Mouse (Mus musculus): ENCODE measurements around the gene Slc9b2. TPM values are rescaled to one million over a fixed set of nuclear protein-coding genes. Genes with fewer than 3 reads are reported as not detected.
A peak's percentile ranks its signal among the peaks of the same experiment; 100 is the strongest.

Slc9b2 gene
- 0.03 and 0.11 TPM in 2 replicates for polyA plus RNA-seq (2012; rRNA removed)

- 6% methylated on average over 25 of the region's 28 CpGs for WGBS
- peak; percentile 13 for DNase-seq (ENCODE audit: low read depth, low spot score)
Measured at GRCm38 (mm10) chr3:135307411-135308259, at the start of gene Slc9b2. Slc9b2 (plus strand) TSS chr3:135307700.

GRCm38 (mm10) chr3:135258919-135259318 is 48.6 kb upstream of the Slc9b2 start:
- WGBS: 94% methylated on average over 10 of the region's 10 CpGs
- DNase-seq (ENCODE audit: low read depth, low spot score): no peak

GRCm38 (mm10) chr3:135260233-135260632 is 47.3 kb upstream of the Slc9b2 start:
- no peak for DNase-seq (ENCODE audit: low read depth, low spot score)
- WGBS: 85% methylated on average over 7 of the region's 7 CpGs

- DNase-seq (ENCODE audit: low read depth, low spot score): no peak
- WGBS: 92% methylated on average over 5 of the region's 5 CpGs
Measured at GRCm38 (mm10) chr3:135268616-135269015, 38.9 kb upstream of the Slc9b2 start.

DNA sequence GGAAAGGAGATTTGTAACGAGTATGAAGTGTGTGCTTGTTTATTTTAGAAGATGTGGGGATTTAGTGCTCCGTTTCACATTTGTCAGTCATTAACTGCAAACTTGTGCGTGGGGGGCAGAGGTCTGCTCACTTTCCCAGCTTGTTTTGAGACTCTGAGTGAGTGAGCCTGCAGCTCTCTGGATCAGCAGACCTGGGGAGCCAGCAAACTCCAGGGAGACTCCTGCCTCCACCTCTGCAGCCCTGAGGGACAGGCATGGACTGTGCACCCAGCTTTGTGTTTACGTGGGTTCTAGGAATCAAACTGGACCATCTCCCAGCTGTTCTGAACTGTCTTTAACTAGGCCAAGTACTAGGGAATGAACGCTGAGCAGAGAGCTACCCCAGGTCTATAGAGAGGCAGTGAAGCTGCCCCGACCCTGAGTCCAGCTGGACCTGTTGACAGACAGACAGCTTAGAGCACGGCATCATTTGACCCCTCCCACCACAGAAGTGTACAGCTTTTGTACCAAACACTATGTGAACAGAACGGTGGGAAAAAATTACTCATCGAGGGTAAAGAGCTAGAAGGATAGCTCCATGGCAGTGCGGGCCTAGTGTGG is 38.0 kb upstream of the Slc9b2 start:
- no peak for DNase-seq (ENCODE audit: low read depth, low spot score)
- WGBS: 76% methylated on average over 10 of the region's 10 CpGs

DNA sequence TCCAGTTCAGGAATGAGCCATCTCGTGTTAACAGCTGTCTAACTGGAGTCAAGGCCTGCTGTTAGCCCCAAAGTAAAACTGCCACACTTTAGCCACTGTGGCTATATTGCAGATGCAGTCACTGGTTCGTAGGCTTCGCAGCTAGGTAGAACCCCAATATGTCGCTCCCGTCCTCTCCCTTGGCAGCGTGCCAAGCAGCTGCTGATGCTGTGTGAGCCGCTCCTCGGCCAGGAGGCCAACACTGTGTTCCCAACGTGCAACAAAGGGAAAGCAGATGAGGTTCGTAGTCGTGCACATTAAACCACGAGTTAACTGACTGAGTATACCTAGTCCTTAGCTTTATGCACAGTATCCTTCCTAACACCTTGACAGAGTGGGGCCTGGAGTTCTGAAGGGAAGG is 34.9 kb upstream of the Slc9b2 start:
- DNase-seq (ENCODE audit: low read depth, low spot score): no peak
- WGBS: 66% methylated on average over 12 of the region's 12 CpGs

DNA sequence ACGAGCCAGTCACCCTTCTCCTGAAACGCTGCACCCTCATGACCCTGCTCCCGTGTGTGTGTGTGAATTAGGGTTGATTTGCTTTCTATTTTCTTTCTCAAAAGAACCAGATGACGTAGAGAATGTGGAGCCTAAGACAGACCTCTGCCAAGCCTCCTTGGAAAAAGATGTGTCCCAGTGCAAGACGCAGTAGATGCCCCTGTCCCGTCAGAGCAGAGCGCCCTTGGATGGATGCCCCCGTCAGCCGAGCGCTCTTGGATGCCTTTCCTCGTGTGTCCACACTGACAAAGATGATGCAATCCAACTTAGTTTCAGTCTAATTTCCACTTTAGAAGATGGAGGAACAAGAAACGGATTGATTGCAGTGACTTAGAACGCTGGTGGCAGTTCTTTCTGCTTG is 34.5 kb upstream of the Slc9b2 start:
- no peak for DNase-seq (ENCODE audit: low read depth, low spot score)
- WGBS: 86% methylated on average over 13 of the region's 13 CpGs

DNA sequence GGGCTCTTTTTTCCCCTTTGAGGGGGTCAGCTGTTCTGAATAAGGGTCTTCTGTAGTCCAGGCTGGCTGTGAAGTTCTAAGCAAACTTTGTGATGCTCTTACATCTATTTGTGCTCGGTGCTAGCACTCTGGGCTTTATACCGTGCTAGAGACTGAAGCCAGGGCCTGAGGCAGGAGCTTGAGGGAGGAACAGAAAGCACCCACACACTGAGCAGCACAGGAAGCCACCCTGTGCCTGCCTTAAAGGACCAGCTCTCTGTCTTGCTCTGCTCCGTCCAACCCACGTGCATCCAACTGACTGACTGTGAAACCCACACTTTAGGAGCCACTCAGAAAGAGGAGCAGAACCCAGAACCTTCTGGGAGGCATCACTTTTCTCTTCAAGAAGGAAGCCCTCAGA is 27.3 kb upstream of the Slc9b2 start:
- DNase-seq (ENCODE audit: low read depth, low spot score): no peak
- WGBS: 67% methylated on average over 4 of the region's 4 CpGs

- DNase-seq (ENCODE audit: low read depth, low spot score): peak; percentile 43
- 23% methylated on average over 14 of the region's 14 CpGs for WGBS
Measured at GRCm38 (mm10) chr3:135280669-135281415, 26.7 kb upstream of the Slc9b2 start, which contains the start of gene Bdh2. Bdh2 (plus strand) TSS chr3:135281221.

- WGBS: 70% methylated on average over 8 of the region's 8 CpGs
- no peak for DNase-seq (ENCODE audit: low read depth, low spot score)
Measured at GRCm38 (mm10) chr3:135281701-135282100, 25.8 kb upstream of the Slc9b2 start.

DNA sequence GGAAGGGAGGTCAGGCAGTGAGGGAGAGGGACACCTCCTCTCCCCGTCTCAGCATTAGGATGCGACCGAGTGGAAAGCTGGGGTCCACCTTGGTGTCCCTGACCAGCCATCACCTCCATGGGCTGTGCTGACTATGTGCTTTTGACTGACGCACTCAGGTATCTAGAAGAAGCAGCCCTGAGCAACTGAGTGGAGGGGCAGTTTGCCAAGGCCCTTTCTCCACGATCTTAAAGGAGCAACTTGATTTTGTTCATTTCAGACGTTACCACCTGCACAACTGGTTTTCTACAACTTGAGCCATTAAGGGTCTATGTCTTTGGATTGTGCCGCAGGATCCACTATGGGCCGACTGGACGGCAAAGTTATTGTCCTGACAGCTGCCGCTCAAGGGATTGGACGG is 22.2 kb upstream of the Slc9b2 start:
- no peak for DNase-seq (ENCODE audit: low read depth, low spot score)
- 82% methylated on average over 11 of the region's 11 CpGs for WGBS

DNA sequence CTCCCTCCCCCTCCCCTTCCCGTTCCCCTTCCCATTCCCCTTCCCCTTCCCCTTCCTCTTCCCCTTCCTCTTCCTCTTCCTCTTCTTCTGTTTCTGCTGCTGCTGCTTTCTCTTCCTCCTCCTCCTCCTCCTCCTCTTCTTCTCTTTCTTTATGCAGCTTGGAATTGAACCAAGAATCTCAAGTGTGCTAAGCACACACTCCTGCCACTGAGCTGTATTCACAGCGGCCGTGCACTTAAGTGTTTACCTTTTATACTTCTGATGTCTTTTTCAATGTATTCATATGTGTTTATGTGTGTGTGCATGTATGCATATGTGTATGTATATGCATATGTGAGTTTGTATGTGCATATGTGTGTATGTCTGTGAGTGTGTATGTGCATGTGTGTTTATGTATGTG is 21.7 kb upstream of the Slc9b2 start:
- 48% methylated on average over 3 of the region's 3 CpGs for WGBS
- DNase-seq (ENCODE audit: low read depth, low spot score): no peak

- WGBS: 62% methylated on average over 8 of the region's 8 CpGs
- DNase-seq (ENCODE audit: low read depth, low spot score): no peak
Measured at GRCm38 (mm10) chr3:135288138-135288750, 19.3 kb upstream of the Slc9b2 start.

DNA sequence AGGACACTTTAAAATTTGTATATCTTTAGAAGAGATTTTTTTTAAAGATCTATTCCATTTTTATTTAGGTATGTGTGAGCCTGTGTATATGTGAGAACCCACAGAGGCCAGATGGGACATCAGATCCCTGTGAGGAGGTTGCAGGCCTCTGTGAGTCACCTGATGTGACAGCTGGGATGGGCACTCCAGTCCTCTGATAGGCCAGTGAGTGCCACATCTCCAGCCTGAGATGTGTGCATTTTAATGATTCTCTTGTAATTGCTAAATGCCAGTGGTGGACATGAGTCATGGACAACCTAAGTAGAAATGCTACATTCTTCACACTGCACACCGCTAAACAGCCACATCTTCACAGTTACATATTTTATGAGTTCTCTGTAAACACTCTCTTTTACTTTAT is 18.4 kb upstream of the Slc9b2 start:
- no peak for DNase-seq (ENCODE audit: low read depth, low spot score)
- 73% methylated on average over 1 of the region's 1 CpGs for WGBS

DNA sequence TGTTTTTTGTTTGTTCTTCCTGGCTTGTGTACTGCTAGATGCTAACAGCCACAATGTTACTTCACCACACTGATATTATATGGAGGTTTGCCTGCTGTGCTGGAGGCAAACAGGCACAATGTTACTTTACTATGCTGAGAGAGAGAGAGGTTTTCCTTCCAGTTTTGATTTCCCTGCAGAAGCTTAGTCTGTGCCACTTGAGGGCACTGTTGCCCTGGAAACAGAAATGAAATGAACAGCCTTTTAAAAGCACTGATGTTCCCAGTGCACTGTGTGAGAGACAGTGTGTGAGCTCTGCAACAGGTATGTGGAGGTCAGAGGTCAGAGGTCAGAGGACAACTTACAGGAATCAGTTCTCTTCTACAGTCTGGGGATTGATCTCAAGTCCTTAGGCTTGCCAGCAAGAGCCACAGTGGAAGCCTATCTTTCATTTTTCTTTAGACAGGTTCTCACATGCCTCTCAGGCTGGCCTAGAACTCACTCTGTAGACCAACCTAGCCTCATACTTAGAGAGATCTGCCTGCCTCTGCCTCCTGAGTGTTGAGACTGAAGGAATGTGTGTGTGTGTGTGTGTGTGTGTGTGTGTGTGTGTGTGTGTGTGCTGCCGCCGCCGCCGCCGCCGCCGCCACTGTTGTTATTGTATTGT is 17.1 kb upstream of the Slc9b2 start:
- peak; percentile 37 for DNase-seq (ENCODE audit: low read depth, low spot score)
- WGBS: 94% methylated on average over 7 of the region's 7 CpGs

DNA sequence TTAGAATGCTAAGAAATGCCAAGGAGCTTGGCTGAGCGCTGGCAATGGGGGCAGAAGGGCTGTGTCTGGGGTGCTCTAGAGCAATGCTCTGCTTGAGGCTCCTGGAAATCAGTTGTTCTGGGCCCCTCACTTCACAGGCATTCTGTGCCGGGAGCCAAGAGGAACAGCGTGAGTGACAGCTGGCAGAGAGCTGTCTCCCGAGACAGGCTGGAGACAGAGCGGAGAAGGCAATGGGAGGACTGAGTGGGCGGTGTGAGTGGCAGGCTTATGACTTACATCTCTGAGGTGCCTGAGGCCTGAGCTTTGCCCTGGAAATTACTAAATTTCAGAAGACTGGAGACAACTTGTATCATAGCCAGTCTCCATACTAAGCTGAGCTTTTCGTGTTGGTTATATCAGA is 13.8 kb upstream of the Slc9b2 start:
- DNase-seq (ENCODE audit: low read depth, low spot score): no peak
- WGBS: 59% methylated on average over 7 of the region's 7 CpGs

GRCm38 (mm10) chr3:135295559-135295958 is 11.9 kb upstream of the Slc9b2 start:
- 94% methylated on average over 1 of the region's 1 CpGs for WGBS

DNA sequence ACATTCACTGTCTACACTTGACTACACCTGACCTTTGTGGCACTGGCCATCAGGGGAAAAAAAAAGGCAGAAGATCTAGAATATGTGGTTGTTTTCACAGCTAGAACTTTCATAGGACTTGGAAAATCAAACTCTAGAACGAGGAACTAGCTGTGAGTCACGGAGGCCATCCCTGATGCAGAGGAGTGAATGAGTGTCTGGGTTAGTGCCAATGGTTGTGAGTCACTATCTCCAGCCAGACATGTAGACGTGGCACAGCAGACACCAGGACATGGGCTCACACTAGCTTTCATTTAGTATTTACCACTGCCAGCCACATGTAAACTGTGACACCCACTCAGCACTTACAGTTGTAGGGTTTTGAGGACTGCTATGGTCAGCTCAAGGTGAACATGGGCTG is 8.9 kb upstream of the Slc9b2 start:
- 13% methylated on average over 3 of the region's 3 CpGs for WGBS
- peak; percentile 22 for DNase-seq (ENCODE audit: low read depth, low spot score)

More at GRCm38 (mm10) chr3:135295559-135295958, 11.9 kb upstream of the Slc9b2 start:
- no peak for DNase-seq (ENCODE audit: low read depth, low spot score)

DNA sequence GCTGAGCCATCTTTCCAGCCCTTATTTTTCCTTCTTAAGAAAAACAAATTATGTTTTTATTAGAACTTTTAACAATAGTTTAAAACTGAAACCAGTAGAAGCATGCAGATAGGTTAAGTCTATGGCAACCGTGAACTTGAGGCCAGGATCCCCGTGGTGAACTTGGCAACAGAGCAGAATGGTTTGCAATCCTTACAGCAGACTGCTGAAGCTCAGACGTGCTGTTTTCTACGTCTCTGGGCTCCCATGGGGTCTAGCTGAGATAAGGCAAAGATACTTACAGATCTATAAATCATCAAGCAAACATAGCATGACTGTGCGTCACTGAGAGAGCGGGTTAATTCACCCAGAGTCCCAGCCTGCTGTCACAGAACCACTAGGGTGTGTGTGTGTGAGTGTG is 7.4 kb upstream of the Slc9b2 start:
- DNase-seq (ENCODE audit: low read depth, low spot score): no peak
- WGBS: 44% methylated on average over 6 of the region's 6 CpGs

GRCm38 (mm10) chr3:135304060-135304459 is 3.4 kb upstream of the Slc9b2 start:
- 76% methylated on average over 6 of the region's 6 CpGs for WGBS
- DNase-seq (ENCODE audit: low read depth, low spot score): no peak

Measured in large intestine, adult 2 months (tissue).